Mouse (Mus musculus): ENCODE data around the gene Trim41.

GRCm38 (mm10) chr11:48853474-48854180, 36.5 kb upstream of the Trim41 start:
- TF ChIP-seq CTCF (IDR thresholded peaks at IDR 0.05; ENCODE audit: low read depth) (no peak), EP300 (IDR thresholded peaks at IDR 0.05; ENCODE audit: low read depth) (no peak)

All from heart, postnatal 0 days (tissue).